Mouse (Mus musculus): ENCODE results near the gene Vps36.

- TF ChIP-seq CTCF (conservative IDR thresholded peaks at IDR 0.05; ENCODE audit: low read length) (no peak), NANOG (IDR thresholded peaks at IDR 0.05; ENCODE audit: borderline replicate concordance, low read length) (no peak), POU5F1 (IDR thresholded peaks at IDR 0.05; ENCODE audit: borderline replicate concordance, low read length) (no peak)
Observed at GRCm38 (mm10) chr8:22150345-22150663, 42.3 kb upstream of the Vps36 start.
